Mouse (Mus musculus) midbrain, postnatal 0 days (tissue): ENCODE results near the gene Ptprt. TPM values are rescaled to one million over a fixed set of nuclear protein-coding genes. Genes with fewer than 3 reads are reported as not detected.
A peak's percentile ranks its signal among the peaks of the same experiment; 100 is the strongest.

Experiments
- ATAC-seq: fragments of 200-750 bp; cut with Nextera tagmentation; 2 replicates; pipeline ENCODE4 v1.8.0; 2017; ENCODE audit warnings: moderate number of reproducible peaks, mild to moderate bottlenecking, moderate TSS enrichment, moderate library complexity; ENCODE audit not compliant: low FRiP score
- DNase-seq: peaks from one replicate; pipeline ENCODE4 v3.0.0-alpha.2; 2015; ENCODE audit warnings: low spot score
- H3K27ac ChIP-seq: fragments of 300-500 bp; sonication (generic); 2 replicates; pipeline ENCODE4 v1.5.1; 2014; ENCODE audit warnings: low read depth, mild to moderate bottlenecking, low read length, mixed read lengths
- H3K27me3 ChIP-seq: fragments of 300-500 bp; sonication (generic); 2 replicates; pipeline ENCODE4 v1.6.1; 2014; ENCODE audit warnings: low read length, control low read depth, mixed read lengths; ENCODE audit not compliant: insufficient read depth
- H3K36me3 ChIP-seq: fragments of 300-500 bp; sonication (generic); 2 replicates; pipeline ENCODE4 v1.6.1; 2014; ENCODE audit warnings: low read length, control low read depth, mixed read lengths; ENCODE audit not compliant: insufficient read depth
- H3K4me1 ChIP-seq: fragments of 300-500 bp; sonication (generic); 2 replicates; pipeline ENCODE4 v1.6.1; 2014; ENCODE audit warnings: mild to moderate bottlenecking, control low read depth, antibody characterized with exemption, low read length, mixed read lengths; ENCODE audit not compliant: insufficient read depth
- H3K4me2 ChIP-seq: fragments of 300-500 bp; sonication (generic); 2 replicates; pipeline ENCODE4 v1.6.1; 2014; ENCODE audit warnings: low read depth, mild to moderate bottlenecking, low read length, mixed read lengths; ENCODE audit not compliant: poor library complexity, severe bottlenecking
- H3K4me3 ChIP-seq: fragments of 300-500 bp; sonication (generic); 2 replicates; pipeline ENCODE4 v1.5.1; 2014; ENCODE audit warnings: low read depth, mild to moderate bottlenecking, low read length, moderate library complexity
- H3K9ac ChIP-seq: fragments of 300-500 bp; sonication (generic); replicated peaks from 2 replicates; pipeline ENCODE4 v1.6.1; 2014; ENCODE audit warnings: mild to moderate bottlenecking, low read length, moderate library complexity, mixed read lengths; ENCODE audit not compliant: poor library complexity, severe bottlenecking
- H3K9me3 ChIP-seq: fragments of 300-500 bp; sonication (generic); 2 replicates; pipeline ENCODE4 v1.6.1; 2016; ENCODE audit warnings: low read length, control low read depth
- CTCF ChIP-seq: IDR thresholded peaks from 2 replicates; pipeline ENCODE4 v1.5.1; 2016; ENCODE audit warnings: antibody characterized with exemption, mild to moderate bottlenecking
- WGBS: fragments of 180-500 bp; shearing (Covaris S2); extraction: QIAGEN DNeasy Blood & Tissue Kit; methylation state at CpG from one replicate; pipeline ENCODE4 v1.1.7; 2014; 5-methylcytosine and 5-hydroxymethylcytosine counted together
- polyA plus RNA-seq: library from polyadenylated mRNA; unstranded; fragments of >200 nt; fragmentation: Nextera tagmentation; extraction: Ambion mirVana; gene quantifications from 2 replicates; pipeline ENCODE4 v1.2.1, GENCODE M21; 2015
- total RNA-seq: library from RNA; depleted of rRNA; stranded (reverse); fragments of >200 nt; gene quantifications from 2 replicates; pipeline ENCODE4 v1.2.3, GENCODE M21; 2014

The Ptprt gene
- total and polyA plus RNA-seq, 2 experiments from 2014 or later = 12.6 to 72.2 TPM

DNA sequence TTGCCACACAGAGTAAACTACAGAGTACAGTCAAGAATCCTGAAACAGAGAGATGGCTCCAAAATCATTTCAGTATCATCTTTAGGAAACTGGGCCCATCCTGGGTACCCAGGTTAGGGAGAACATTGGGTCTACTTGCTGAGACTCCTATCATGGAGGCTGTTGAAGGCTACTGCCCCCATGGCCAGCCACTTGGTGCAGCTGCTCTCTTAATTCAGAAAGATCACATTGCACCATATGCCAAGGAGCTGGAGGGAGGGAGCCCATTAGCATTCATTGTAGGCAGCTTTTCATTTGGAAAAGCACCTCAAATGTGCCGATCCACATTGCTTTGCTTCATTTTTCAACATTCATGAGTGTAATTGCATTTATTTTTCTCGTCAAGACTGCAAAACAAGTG, 319.1 kb downstream of the Ptprt start:
- no peak for DNase-seq
- Histone ChIP-seq H3K36me3 (no peaks in the 10 kb centered on the region), H3K4me1 (no peaks in the 10 kb centered on the region), H3K27me3 (no peaks in the 10 kb centered on the region), H3K4me2 (no peak overlapping the region), H3K4me3 (no peak overlapping the region), H3K9me3 (no peaks in the 10 kb centered on the region), H3K27ac (no peak overlapping the region), H3K9ac (no peak overlapping the region)
- WGBS = 72% methylated on average over 2 of the region's 2 CpGs
- ATAC-seq = no peak
- no peak for TF ChIP-seq CTCF

DNA sequence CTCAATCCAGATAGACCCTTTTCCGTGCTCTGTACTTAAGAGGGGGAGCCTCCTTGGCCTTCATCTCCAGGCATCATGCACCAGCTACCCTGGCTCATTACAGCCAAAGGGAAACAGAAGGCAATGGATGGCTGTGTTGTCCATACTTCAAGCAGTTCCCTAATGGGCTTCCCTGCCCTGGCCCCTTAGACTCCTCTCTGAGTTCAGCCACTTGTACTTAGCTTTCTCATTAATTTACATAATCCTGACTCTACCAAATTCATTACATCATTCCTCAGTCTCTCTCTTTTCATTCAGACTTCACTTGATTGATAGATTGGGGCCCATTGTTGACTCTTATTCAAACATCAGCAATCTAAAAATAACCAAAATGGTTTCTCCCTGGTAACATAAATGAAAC, 320.7 kb downstream of the Ptprt start:
- no peak for ATAC-seq
- H3K9ac ChIP-seq = no peak overlapping the region
- no peaks in the 10 kb centered on the region for H3K36me3 ChIP-seq
- no peaks in the 10 kb centered on the region for H3K4me1 ChIP-seq
- no peaks in the 10 kb centered on the region for H3K27me3 ChIP-seq
- H3K27ac ChIP-seq = no peak overlapping the region
- no peaks in the 10 kb centered on the region for H3K9me3 ChIP-seq
- no peak for TF ChIP-seq CTCF
- no peak for DNase-seq
- no peak overlapping the region for H3K4me3 ChIP-seq
- 76% methylated on average over 1 of the region's 1 CpGs for WGBS
- no peak overlapping the region for H3K4me2 ChIP-seq

DNA sequence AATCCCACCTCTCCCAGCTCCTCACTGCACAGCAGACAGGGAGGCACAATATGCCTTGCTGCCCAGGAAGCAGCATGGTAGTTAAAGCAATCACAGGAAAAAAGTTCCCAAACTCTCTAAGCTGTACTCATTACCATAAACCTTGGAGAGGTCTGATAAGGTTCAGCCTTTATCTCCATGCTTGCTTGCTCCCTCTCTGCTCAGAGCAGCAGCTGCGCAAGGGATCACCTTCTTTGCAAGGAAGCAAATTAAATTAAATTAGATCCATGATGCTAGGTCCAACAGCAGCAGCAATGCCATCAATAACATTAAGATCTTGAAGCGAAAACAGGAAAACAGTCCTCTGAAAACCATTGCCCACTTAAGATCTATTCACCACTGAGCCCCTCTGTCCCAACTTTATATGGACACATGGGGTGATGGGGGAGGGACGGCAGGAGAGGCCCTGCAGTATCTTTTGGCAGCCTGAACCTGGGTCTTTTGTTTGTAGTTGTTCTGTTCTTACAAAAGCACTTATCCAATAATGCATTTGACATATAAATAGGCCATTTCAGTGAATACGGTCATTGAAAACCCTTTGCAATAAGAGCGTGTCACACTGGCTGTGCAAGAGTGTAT, 328.8 kb downstream of the Ptprt start:
- Histone ChIP-seq H3K4me3 (no peak overlapping the region), H3K27me3 (no peaks in the 10 kb centered on the region), H3K4me1 (no peaks in the 10 kb centered on the region), H3K9ac (no peak overlapping the region), H3K36me3 (no peaks in the 10 kb centered on the region), H3K4me2 (no peak overlapping the region), H3K9me3 (no peaks in the 10 kb centered on the region), H3K27ac (no peak overlapping the region)
- 45% methylated on average over 5 of the region's 5 CpGs for WGBS
- ATAC-seq (no peak), DNase-seq (no peak)
- TF ChIP-seq CTCF = no peak

DNA sequence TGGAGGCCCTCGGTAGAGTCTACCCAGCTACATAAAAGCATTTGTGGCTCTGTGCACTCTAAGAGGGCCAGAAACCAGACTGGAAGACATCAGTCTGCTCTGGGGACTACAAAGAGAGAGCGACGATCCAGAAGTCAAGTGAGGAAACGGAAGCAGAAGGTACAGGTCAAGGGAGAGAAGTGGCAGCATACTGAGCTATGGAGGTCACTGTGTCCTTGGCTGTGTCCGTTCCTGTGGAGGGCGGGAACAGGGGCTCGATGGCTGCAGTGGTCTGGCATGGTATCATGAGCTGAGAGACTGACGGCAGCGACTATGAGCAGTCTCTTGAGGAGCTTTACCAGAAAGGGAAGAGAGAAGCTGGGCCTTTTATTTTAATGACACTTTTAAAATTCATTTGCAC, 331.5 kb downstream of the Ptprt start:
- WGBS = 95% methylated on average over 9 of the region's 9 CpGs
- H3K27me3 ChIP-seq = no peaks in the 10 kb centered on the region
- H3K4me1 ChIP-seq = no peaks in the 10 kb centered on the region

DNA sequence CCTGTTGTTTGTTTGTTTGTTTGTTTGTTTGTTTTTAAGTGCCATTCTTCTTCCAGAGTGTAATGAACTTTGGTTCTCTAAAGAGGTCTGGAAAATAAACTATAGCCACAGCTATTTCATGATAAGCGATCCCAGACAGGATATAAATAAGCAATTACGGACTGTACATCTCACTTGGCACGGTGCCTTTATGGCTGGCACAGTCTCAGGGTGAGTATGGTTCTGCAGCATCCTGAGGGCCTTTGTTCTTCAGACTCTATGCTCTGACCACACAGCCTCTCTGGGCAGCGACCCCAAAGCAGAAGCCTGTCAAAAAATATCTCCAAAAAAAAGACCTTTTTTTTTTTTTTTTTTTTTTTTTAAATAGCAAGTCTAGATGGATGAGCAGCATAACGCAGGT, 338.5 kb downstream of the Ptprt start:
- H3K36me3 ChIP-seq = no peaks in the 10 kb centered on the region
- H3K4me1 ChIP-seq = no peaks in the 10 kb centered on the region
- DNase-seq = peak; percentile 28
- no peak overlapping the region for H3K4me2 ChIP-seq
- WGBS = 65% methylated on average over 5 of the region's 5 CpGs
- H3K9me3 ChIP-seq = no peaks in the 10 kb centered on the region
- H3K27ac ChIP-seq = no peak overlapping the region
- H3K9ac ChIP-seq = no peak overlapping the region
- no peaks in the 10 kb centered on the region for H3K27me3 ChIP-seq
- no peak overlapping the region for H3K4me3 ChIP-seq
- ATAC-seq = no peak
- no peak for TF ChIP-seq CTCF

More for the DNA sequence above, 331.5 kb downstream of the Ptprt start:
- Histone ChIP-seq H3K9ac (no peak overlapping the region), H3K9me3 (no peaks in the 10 kb centered on the region), H3K4me2 (no peak overlapping the region), H3K36me3 (no peaks in the 10 kb centered on the region), H3K4me3 (no peak overlapping the region), H3K27ac (no peak overlapping the region)
- no peak for TF ChIP-seq CTCF
- ATAC-seq = no peak
- DNase-seq = no peak

GRCm38 (mm10) chr2:162307996-162308395, 353.0 kb downstream of the Ptprt start:
- Histone ChIP-seq H3K4me3 (no peak overlapping the region), H3K27ac (no peak overlapping the region), H3K4me1 (no peaks in the 10 kb centered on the region), H3K27me3 (no peaks in the 10 kb centered on the region), H3K9me3 (no peaks in the 10 kb centered on the region), H3K9ac (no peak overlapping the region), H3K36me3 (no peaks in the 10 kb centered on the region), H3K4me2 (no peak overlapping the region)
- TF ChIP-seq CTCF = no peak
- 80% methylated on average over 2 of the region's 2 CpGs for WGBS
- no peak for ATAC-seq
- no peak for DNase-seq
